ENCODE assay signal across 8 mouse cellular contexts in genomic region chr9:49758436-49758835, GRCm38 (mm10). TPM values are rescaled to one million over a fixed set of nuclear protein-coding genes. Genes with fewer than 3 reads are reported as not detected.
DNase-seq lines count a peak whose midpoint lies in the region; ATAC-seq lines count a peak whose summit lies in the region.

No protein-coding gene starts in this region.

- no peaks in the 10 kb centered on the region for H3K9me3 ChIP-seq in forebrain, embryonic 13.5 days (replicated peaks)
- no peaks in the 10 kb centered on the region for H3K9me3 ChIP-seq in forebrain, embryonic 11.5 days (ENCODE audit: control insufficient read depth, low read length)
- no peaks in the 10 kb centered on the region for H3K9me3 ChIP-seq in hindbrain, embryonic 12.5 days (replicated peaks)
- no peaks in the 10 kb centered on the region for H3K9me3 ChIP-seq in midbrain, embryonic 13.5 days

- ATAC-seq in forebrain, embryonic 13.5 days = peak; percentile 54
- ATAC-seq in forebrain, embryonic 11.5 days (replicated peaks; ENCODE audit: low FRiP score) = no peak
- ATAC-seq in hindbrain, embryonic 12.5 days (ENCODE audit: low FRiP score) = no peak; the same call in 1 of the 2 replicates
- ATAC-seq in midbrain, embryonic 13.5 days = no peak; the same call in 1 of the 2 replicates
- ATAC-seq in erythroblast, adult 5-6 weeks (replicated peaks; ENCODE audit: low FRiP score, poor library complexity, severe bottlenecking) = no peak

- no peak overlapping the region for H3K4me3 ChIP-seq in forebrain, embryonic 13.5 days
- no peak overlapping the region for H3K4me3 ChIP-seq in forebrain, embryonic 11.5 days (ENCODE audit: low read depth, low read length)
- H3K4me3 ChIP-seq in hindbrain, embryonic 12.5 days = no peak overlapping the region
- H3K4me3 ChIP-seq in midbrain, embryonic 13.5 days (replicated peaks) = no peak overlapping the region

- H3K4me2 ChIP-seq in forebrain, embryonic 13.5 days = no peak overlapping the region
- H3K4me2 ChIP-seq in forebrain, embryonic 11.5 days (ENCODE audit: low read depth, low read length, severe bottlenecking) = no peak overlapping the region
- no peak overlapping the region for H3K4me2 ChIP-seq in hindbrain, embryonic 12.5 days (replicated peaks)
- no peak overlapping the region for H3K4me2 ChIP-seq in midbrain, embryonic 13.5 days (replicated peaks)

- H3K9ac ChIP-seq in forebrain, embryonic 13.5 days = no peak overlapping the region
- no peak overlapping the region for H3K9ac ChIP-seq in forebrain, embryonic 11.5 days (ENCODE audit: low read length)
- H3K9ac ChIP-seq in hindbrain, embryonic 12.5 days = no peak overlapping the region
- no peak overlapping the region for H3K9ac ChIP-seq in midbrain, embryonic 13.5 days (replicated peaks)

- 0 out of 2 replicates have a peak overlapping the region, but pooled peaks have one; percentile 48 for H3K27ac ChIP-seq in forebrain, embryonic 13.5 days
- H3K27ac ChIP-seq in forebrain, embryonic 11.5 days (ENCODE audit: low read depth, low read length) = no peak overlapping the region
- H3K27ac ChIP-seq in hindbrain, embryonic 12.5 days = peak overlapping the region; percentile 83
- H3K27ac ChIP-seq in midbrain, embryonic 13.5 days = peak overlapping the region; percentile 85

- DNase-seq in forebrain, embryonic 11.5 days (ENCODE audit: low spot score) = no peak
- peak; percentile 13 for DNase-seq in ovary, postnatal 14 days (ENCODE audit: low spot score)
- DNase-seq in ovary, adult 18-20 months (ENCODE audit: low spot score) = no peak
- no peak for DNase-seq in thymus, postnatal 25 days

- 26% methylated on average over 2 of the region's 2 CpGs for WGBS in forebrain, embryonic 13.5 days
- WGBS in forebrain, embryonic 11.5 days = 72% methylated on average over 2 of the region's 2 CpGs
- WGBS in hindbrain, embryonic 12.5 days = 46% methylated on average over 2 of the region's 2 CpGs
- 48% methylated on average over 2 of the region's 2 CpGs for WGBS in midbrain, embryonic 13.5 days

- H3K36me3 ChIP-seq in forebrain, embryonic 13.5 days (ENCODE audit: poor library complexity, severe bottlenecking) = no peaks in the 10 kb centered on the region
- H3K36me3 ChIP-seq in forebrain, embryonic 11.5 days (ENCODE audit: control insufficient read depth, insufficient read depth, low read length) = no peaks in the 10 kb centered on the region
- H3K36me3 ChIP-seq in hindbrain, embryonic 12.5 days = no peaks in the 10 kb centered on the region
- H3K36me3 ChIP-seq in midbrain, embryonic 13.5 days = no peaks in the 10 kb centered on the region

- no peaks in the 10 kb centered on the region for H3K27me3 ChIP-seq in forebrain, embryonic 13.5 days
- H3K27me3 ChIP-seq in forebrain, embryonic 11.5 days (ENCODE audit: control insufficient read depth, insufficient read depth, low read length) = no peaks in the 10 kb centered on the region
- no peaks in the 10 kb centered on the region for H3K27me3 ChIP-seq in hindbrain, embryonic 12.5 days
- no peaks in the 10 kb centered on the region for H3K27me3 ChIP-seq in midbrain, embryonic 13.5 days

- peaks cover 53% of the 10 kb centered on the region for H3K4me1 ChIP-seq in forebrain, embryonic 13.5 days
- no peaks in the 10 kb centered on the region for H3K4me1 ChIP-seq in forebrain, embryonic 11.5 days (replicated peaks; ENCODE audit: control insufficient read depth, insufficient read depth, low read length)
- H3K4me1 ChIP-seq in hindbrain, embryonic 12.5 days = peaks cover 50% of the 10 kb centered on the region
- peaks cover 62% of the 10 kb centered on the region for H3K4me1 ChIP-seq in midbrain, embryonic 13.5 days (replicated peaks)

RNA-seq across cellular contexts. Expression of gene Ncam1, which starts 40.3 kb away (rescaled TPM):
- polyA plus RNA-seq in forebrain, embryonic 13.5 days (2015; fragmentation: Nextera tagmentation; extraction: Ambion mirVana) = 217 and 226 TPM in 2 replicates
- polyA plus RNA-seq in forebrain, embryonic 11.5 days (2014; fragmentation: Nextera tagmentation; extraction: Ambion mirVana) = 69.6 and 78.0 TPM in 2 replicates
- polyA plus RNA-seq in hindbrain, embryonic 12.5 days (2016; fragmentation: Nextera tagmentation; extraction: Ambion mirVana) = 239 and 283 TPM in 2 replicates
- 432 and 461 TPM in 2 replicates for polyA plus RNA-seq in midbrain, embryonic 13.5 days (2015; fragmentation: Nextera tagmentation; extraction: Ambion mirVana)
- 8.1 and 13.0 TPM in 2 replicates for total RNA-seq in erythroblast, adult 5-6 weeks (2015; ENCODE audit: low replicate concordance)
- total RNA-seq in erythroblast, adult 5-6 weeks (2017; ENCODE audit: low replicate concordance) = 4.6 and 7.6 TPM in 2 replicates
